Mouse (Mus musculus) heart, adult 2 months (tissue): ENCODE data around the gene Lrrc2.

Experiments used
- CTCF ChIP-seq: fragments of 200-600 bp; IDR thresholded peaks from 2 replicates; pipeline ENCODE4 v1.8.1; 2022; ENCODE audit warnings: antibody characterized with exemption, mild to moderate bottlenecking, moderate library complexity
- EP300 ChIP-seq: fragments of 200-500 bp; IDR thresholded peaks from 2 replicates; pipeline ENCODE4 v1.6.1; 2011; ENCODE audit warnings: low read depth, low read length, control low read depth; ENCODE audit not compliant: insufficient read depth
- POLR2A ChIP-seq: fragments of 200-500 bp; IDR thresholded peaks from 2 replicates; pipeline ENCODE4 v1.6.1; 2011; ENCODE audit warnings: mild to moderate bottlenecking, low read depth, low read length, control low read depth; ENCODE audit not compliant: insufficient read depth

GRCm38 (mm10) chr9:111001621-111002020 lies 50.3 kb downstream of the Lrrc2 start:
- no peak for TF ChIP-seq POLR2A
- TF ChIP-seq EP300 = no peak
- no peak for TF ChIP-seq CTCF
